Mouse (Mus musculus): ENCODE measurements around the gene Fam24b. TPM values are rescaled to one million over a fixed set of nuclear protein-coding genes. Genes with fewer than 3 reads are reported as not detected.

Fam24b gene
- polyA plus RNA-seq, 1 experiment: not detected

DNA sequence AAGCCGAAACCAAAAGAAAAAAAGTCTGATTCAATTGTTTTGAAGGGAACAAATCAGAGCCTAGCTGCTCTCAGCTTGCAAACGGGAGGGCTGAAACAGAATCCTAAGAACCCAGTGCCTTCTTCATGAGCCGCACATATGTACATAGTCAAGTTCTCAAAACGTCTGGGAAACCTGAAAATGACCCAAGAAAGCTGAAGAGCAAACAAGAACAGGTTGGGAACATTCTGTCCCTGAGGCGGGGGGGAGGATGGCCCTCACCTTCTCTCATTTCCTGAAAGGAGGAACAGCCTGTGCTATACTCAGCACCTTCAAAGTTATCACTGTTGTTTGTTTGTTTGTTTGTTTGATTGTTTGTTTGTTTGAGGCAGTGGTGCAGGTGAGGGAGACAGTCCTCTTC is 22.6 kb downstream of the Fam24b start:
- Histone ChIP-seq H3K4me1 (ENCODE audit: control insufficient read depth) (no peaks in the 10 kb centered on the region), H3K36me3 (ENCODE audit: control insufficient read depth) (no peaks in the 10 kb centered on the region), H3K4me3 (replicated peaks) (no peak overlapping the region), H3K27me3 (ENCODE audit: control insufficient read depth) (no peaks in the 10 kb centered on the region), H3K9me3 (ENCODE audit: control insufficient read depth, low read length) (no peaks in the 10 kb centered on the region)
- no peak for TF ChIP-seq GATA1 (IDR thresholded peaks at IDR 0.05; ENCODE audit: low read length)
- no peak for TF ChIP-seq TAL1 (IDR thresholded peaks at IDR 0.05; ENCODE audit: low read length)

DNA sequence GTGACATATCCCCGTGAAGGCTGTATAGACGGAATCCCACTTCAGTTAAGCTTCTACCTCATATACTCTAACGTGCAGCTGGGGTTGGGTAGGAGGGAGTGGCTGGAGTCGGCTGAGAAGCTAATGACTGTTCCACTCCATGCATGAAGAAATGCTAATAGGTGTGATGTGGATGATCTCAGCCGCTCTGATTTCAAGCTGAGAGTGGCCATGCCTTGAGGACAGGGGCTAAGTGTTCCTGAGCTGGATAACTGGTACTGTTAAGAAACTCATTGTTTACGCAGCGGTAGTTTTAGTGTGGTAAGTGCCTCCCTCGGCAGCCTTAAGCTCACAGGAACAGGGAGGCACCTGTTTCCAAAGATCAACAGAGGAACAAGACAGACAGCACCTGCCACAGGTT is 26.0 kb downstream of the Fam24b start:
- H3K27me3 ChIP-seq (ENCODE audit: control insufficient read depth): no peaks in the 10 kb centered on the region
- H3K4me3 ChIP-seq (replicated peaks): no peak overlapping the region
- H3K4me1 ChIP-seq (ENCODE audit: control insufficient read depth): no peaks in the 10 kb centered on the region
- H3K9me3 ChIP-seq (ENCODE audit: control insufficient read depth, low read length): no peaks in the 10 kb centered on the region
- H3K36me3 ChIP-seq (ENCODE audit: control insufficient read depth): no peaks in the 10 kb centered on the region
- TF ChIP-seq TAL1 (IDR thresholded peaks at IDR 0.05; ENCODE audit: low read length): no peak
- no peak for TF ChIP-seq GATA1 (IDR thresholded peaks at IDR 0.05; ENCODE audit: low read length)

DNA sequence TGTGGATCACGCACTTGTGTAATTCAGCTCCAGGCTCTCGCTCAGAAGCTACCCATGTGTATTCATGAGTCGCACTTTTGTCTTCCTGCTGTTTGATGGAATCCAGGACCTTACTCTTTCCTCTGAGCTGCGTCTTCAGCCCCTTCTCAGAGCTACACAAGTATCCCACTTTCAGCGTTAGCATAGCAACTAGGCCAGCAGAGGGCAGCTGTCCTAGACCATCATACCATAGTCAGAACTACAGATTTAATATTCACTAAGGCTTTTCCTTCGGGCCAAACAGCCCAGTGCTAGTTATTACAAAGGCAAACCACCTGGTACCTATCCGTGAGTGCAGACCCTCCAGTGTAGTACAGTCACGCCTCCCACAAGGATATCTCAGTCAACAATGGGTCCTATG is 32.2 kb downstream of the Fam24b start:
- TF ChIP-seq TAL1 (IDR thresholded peaks at IDR 0.05; ENCODE audit: low read length) (no peak), GATA1 (IDR thresholded peaks at IDR 0.05; ENCODE audit: low read length) (no peak)
- Histone ChIP-seq H3K27me3 (ENCODE audit: control insufficient read depth) (no peaks in the 10 kb centered on the region), H3K9me3 (ENCODE audit: control insufficient read depth, low read length) (no peaks in the 10 kb centered on the region), H3K4me3 (replicated peaks) (no peak overlapping the region), H3K36me3 (ENCODE audit: control insufficient read depth) (no peaks in the 10 kb centered on the region), H3K4me1 (ENCODE audit: control insufficient read depth) (no peaks in the 10 kb centered on the region)

Other genes with a start within 250 kb of the Fam24b start
- not detected in 2 replicates for gene 4933402N03Rik, start 183.2 kb downstream of the Fam24b start, polyA plus RNA-seq (2012)
- gene 5430419D17Rik, start 155.1 kb downstream of the Fam24b start, polyA plus RNA-seq (2012): not detected in 2 replicates
- not detected in 2 replicates for gene Cuzd1, start 7.2 kb downstream of the Fam24b start, polyA plus RNA-seq (2012)
- not detected in 2 replicates for gene Fam24a, start 4.3 kb upstream of the Fam24b start, polyA plus RNA-seq (2012)
- 1.5 and 1.8 TPM in 2 replicates for gene 2310057M21Rik, start 33.2 kb upstream of the Fam24b start, polyA plus RNA-seq (2012)
- 1.7 and 2.4 TPM in 2 replicates for gene Pstk, start 41.6 kb upstream of the Fam24b start, polyA plus RNA-seq (2012)
- 1.7 and 2.3 TPM in 2 replicates for gene Ikzf5, start 81.0 kb upstream of the Fam24b start, polyA plus RNA-seq (2012)
- 0.08 and 0.17 TPM in 2 replicates for gene Acadsb, start 81.1 kb upstream of the Fam24b start, polyA plus RNA-seq (2012)
- gene Hmx3, start 213.4 kb upstream of the Fam24b start, polyA plus RNA-seq (2012): not detected in 2 replicates
- gene Hmx2, start 219.3 kb upstream of the Fam24b start, polyA plus RNA-seq (2012): not detected in 2 replicates
- gene Bub3, start 230.7 kb upstream of the Fam24b start, polyA plus RNA-seq (2012): 3.2 and 4.1 TPM in 2 replicates